Mouse (Mus musculus) E14TG2a.4 (cell line): ENCODE results near the gene Cacna1d.

Experiments used
- CTCF ChIP-seq: conservative IDR thresholded peaks from 2 replicates; pipeline ENCODE4 v1.5.1; 2014; ENCODE audit warnings: low read length
- NANOG ChIP-seq: IDR thresholded peaks from 2 replicates; pipeline ENCODE4 v1.6.1; 2014; ENCODE audit warnings: borderline replicate concordance, low read length, mixed read lengths
- POU5F1 ChIP-seq: IDR thresholded peaks from 2 replicates; pipeline ENCODE4 v1.6.1; 2014; ENCODE audit warnings: low read length, borderline replicate concordance

- TF ChIP-seq CTCF, result no peak
- no peak for TF ChIP-seq NANOG
- TF ChIP-seq POU5F1, result no peak
These were observed 55.9 kb downstream of the Cacna1d start for GRCm38 (mm10) chr14:30435316-30435715.
